Mouse (Mus musculus) liver, embryonic 14.5 days (tissue): ENCODE data around the gene Magi1. TPM values are rescaled to one million over a fixed set of nuclear protein-coding genes. Genes with fewer than 3 reads are reported as not detected.

Experiments
- ATAC-seq: fragments of 200-750 bp; cut with Nextera tagmentation; 2 replicates; pipeline ENCODE4 v1.8.0; 2017; ENCODE audit warnings: moderate number of reproducible peaks, mild to moderate bottlenecking, moderate library complexity; ENCODE audit not compliant: insufficient read depth
- DNase-seq, 3 experiments: peaks; one replicate each; pipeline ENCODE4 v3.0.0-alpha.2; 2012 to 2013; ENCODE audit warnings: low read depth in 3 of 3, low spot score in 3 of 3
- H3K27ac ChIP-seq: fragments of 300-500 bp; sonication (generic); 2 replicates; pipeline ENCODE4 v1.5.1; 2014; ENCODE audit warnings: moderate library complexity, mild to moderate bottlenecking, control low read depth, inconsistent platforms
- H3K27me3 ChIP-seq: fragments of 300-500 bp; sonication (generic); 2 replicates; pipeline ENCODE4 v1.6.1; 2014; ENCODE audit warnings: mild to moderate bottlenecking, low read length, moderate library complexity; ENCODE audit not compliant: control insufficient read depth, insufficient read depth
- H3K36me3 ChIP-seq: fragments of 300-500 bp; sonication (generic); replicated peaks from 2 replicates; pipeline ENCODE4 v1.6.1; 2014; ENCODE audit warnings: low read depth; ENCODE audit not compliant: control insufficient read depth, insufficient read depth
- H3K4me1 ChIP-seq, 2 experiments: fragments of 200-500 bp in 1 of 2; fragments of 300-500 bp in 1 of 2; sonication (generic) in 1 of 2; replicated peaks; 2 replicates each; pipeline ENCODE4 v1.6.1; 2012 to 2014; ENCODE audit warnings: antibody characterized with exemption in 1 of 2, inconsistent platforms in 1 of 2, low read length in 1 of 2; ENCODE audit not compliant: control insufficient read depth in 2 of 2, insufficient read depth in 2 of 2
- H3K4me2 ChIP-seq: fragments of 300-500 bp; sonication (generic); 2 replicates; pipeline ENCODE4 v1.6.1; 2014; ENCODE audit warnings: low read depth, mild to moderate bottlenecking, control low read depth, moderate library complexity
- H3K4me3 ChIP-seq, 2 experiments: fragments of 200-500 bp in 1 of 2; fragments of 300-500 bp in 1 of 2; sonication (generic) in 1 of 2; 2 replicates each; pipeline ENCODE4 v1.5.1; 2012 to 2014; ENCODE audit warnings: low read depth in 2 of 2, low read length in 2 of 2, mild to moderate bottlenecking in 2 of 2, control low read depth in 1 of 2, inconsistent platforms in 1 of 2, moderate library complexity in 1 of 2; ENCODE audit not compliant: insufficient read depth in 1 of 2
- H3K9ac ChIP-seq: fragments of 300-500 bp; sonication (generic); replicated peaks from 2 replicates; pipeline ENCODE4 v1.6.1; 2014; ENCODE audit warnings: mild to moderate bottlenecking, control low read depth, moderate library complexity
- H3K9me3 ChIP-seq: fragments of 300-500 bp; sonication (generic); 2 replicates; pipeline ENCODE4 v1.6.1; 2016; ENCODE audit warnings: low read length, mixed read lengths; ENCODE audit not compliant: control insufficient read depth
- CTCF ChIP-seq: IDR thresholded peaks from 2 replicates; pipeline ENCODE4 v1.5.1; 2016; ENCODE audit warnings: antibody characterized with exemption, low read depth, control low read depth
- EP300 ChIP-seq: IDR thresholded peaks from 2 replicates; pipeline ENCODE4 v1.6.1; 2016; ENCODE audit warnings: antibody characterized with exemption, low read depth
- WGBS: fragments of 180-500 bp; shearing (Covaris S2); extraction: QIAGEN DNeasy Blood & Tissue Kit; methylation state at CpG from one replicate; pipeline ENCODE4 v1.1.7; 2014; ENCODE audit not compliant: insufficient replicate concordance; 5-methylcytosine and 5-hydroxymethylcytosine counted together
- polyA plus RNA-seq, 2 experiments: library from polyadenylated mRNA; depleted of rRNA in 1 of 2; stranded (reverse) in 1 of 2; unstranded in 1 of 2; fragments of >200 nt; fragmentation: Nextera tagmentation in 1 of 2; extraction: Ambion mirVana in 1 of 2; gene quantifications; 2 replicates each; pipeline versions ENCODE4 v1.2.1 to v1.2.3; 2012 to 2014

The Magi1 gene
- polyA plus RNA-seq, 2 experiments = 1.1 to 1.3 TPM

DNA sequence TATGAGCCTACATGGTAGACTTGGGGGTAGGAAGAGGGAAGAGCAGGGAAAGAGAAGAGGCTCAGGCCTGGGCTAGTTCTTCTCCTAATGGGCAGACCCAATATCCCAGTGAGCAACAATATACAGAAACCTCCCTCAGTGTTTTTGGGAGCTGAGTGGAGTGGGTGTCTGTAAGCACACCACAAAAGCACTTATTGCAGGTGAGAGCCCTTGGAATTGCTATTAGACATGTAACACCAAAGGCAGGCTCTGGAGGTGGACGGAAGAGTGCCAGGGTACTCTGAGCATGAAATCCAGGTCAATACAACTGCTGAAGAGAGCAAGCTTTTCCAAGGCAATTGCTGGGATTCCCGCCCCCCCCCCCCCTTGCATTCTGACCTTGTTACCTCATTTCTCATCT, 388.0 kb downstream of the Magi1 start:
- Histone ChIP-seq H3K4me3 (no peak overlapping the region), H3K36me3 (no peaks in the 10 kb centered on the region), H3K9me3 (no peaks in the 10 kb centered on the region), H3K4me2 (no peak overlapping the region), H3K4me1 (no peaks in the 10 kb centered on the region; a peak in 1 of 4 replicates), H3K9ac (no peak overlapping the region), H3K27ac (no peak overlapping the region), H3K27me3 (no peaks in the 10 kb centered on the region)
- 39% methylated on average over 2 of the region's 2 CpGs for WGBS
- no peak for TF ChIP-seq CTCF
- no peak for TF ChIP-seq EP300
- ATAC-seq (no peak), DNase-seq (no peak)

DNA sequence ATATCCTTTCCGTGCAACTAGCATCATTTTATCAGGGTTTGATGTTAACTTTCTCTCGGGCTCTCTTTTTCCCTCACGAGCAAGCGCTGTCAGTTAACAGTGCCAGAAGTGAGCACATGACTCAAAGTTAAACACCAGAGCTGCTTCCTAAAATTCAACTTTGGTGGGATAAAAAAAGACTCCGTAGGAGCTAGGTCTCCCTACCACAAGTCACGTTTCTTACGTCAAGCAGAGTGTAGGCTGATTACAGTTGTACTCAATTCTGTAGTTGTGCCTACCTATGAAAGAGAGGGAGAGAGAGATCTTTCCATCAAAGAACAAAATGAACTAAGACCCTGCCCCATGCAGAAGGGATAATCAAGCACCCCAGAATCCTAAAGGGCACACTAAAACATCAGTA, 389.8 kb downstream of the Magi1 start:
- no peak for DNase-seq
- no peak overlapping the region for H3K4me3 ChIP-seq
- 61% methylated on average over 7 of the region's 7 CpGs for WGBS
- no peaks in the 10 kb centered on the region; a peak in 1 of 4 replicates for H3K4me1 ChIP-seq
- no peaks in the 10 kb centered on the region for H3K27me3 ChIP-seq
- H3K4me2 ChIP-seq = no peak overlapping the region
- TF ChIP-seq CTCF (no peak), EP300 (no peak)
- no peaks in the 10 kb centered on the region for H3K9me3 ChIP-seq
- no peak overlapping the region for H3K27ac ChIP-seq
- H3K36me3 ChIP-seq = no peaks in the 10 kb centered on the region
- H3K9ac ChIP-seq = no peak overlapping the region
- ATAC-seq = no peak

DNA sequence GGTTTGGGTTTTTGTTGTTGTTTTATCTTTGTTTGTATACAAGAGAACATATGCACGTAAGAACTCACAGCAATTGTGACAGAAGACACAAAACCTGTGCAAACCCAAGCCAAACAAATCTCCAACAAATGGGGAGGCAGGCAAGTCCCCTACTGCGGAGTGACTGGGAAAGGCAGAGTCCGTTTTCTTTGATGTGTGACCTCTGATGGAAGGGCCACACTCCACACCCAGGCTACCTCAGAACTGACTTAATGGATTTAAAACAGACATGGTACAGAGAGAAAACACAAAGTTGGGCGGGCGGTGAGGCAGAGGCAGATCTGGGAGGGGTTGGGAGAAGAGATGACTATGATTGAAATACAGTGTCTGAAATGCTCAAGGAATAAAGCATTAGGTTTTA, 390.8 kb downstream of the Magi1 start:
- DNase-seq (no peak), ATAC-seq (no peak)
- TF ChIP-seq CTCF (no peak), EP300 (no peak)
- Histone ChIP-seq H3K27me3 (no peaks in the 10 kb centered on the region), H3K27ac (no peak overlapping the region), H3K9me3 (no peaks in the 10 kb centered on the region), H3K4me3 (no peak overlapping the region), H3K4me1 (no peaks in the 10 kb centered on the region; a peak in 1 of 4 replicates), H3K36me3 (no peaks in the 10 kb centered on the region), H3K4me2 (no peak overlapping the region), H3K9ac (no peak overlapping the region)
- WGBS = 50% methylated on average over 5 of the region's 5 CpGs

DNA sequence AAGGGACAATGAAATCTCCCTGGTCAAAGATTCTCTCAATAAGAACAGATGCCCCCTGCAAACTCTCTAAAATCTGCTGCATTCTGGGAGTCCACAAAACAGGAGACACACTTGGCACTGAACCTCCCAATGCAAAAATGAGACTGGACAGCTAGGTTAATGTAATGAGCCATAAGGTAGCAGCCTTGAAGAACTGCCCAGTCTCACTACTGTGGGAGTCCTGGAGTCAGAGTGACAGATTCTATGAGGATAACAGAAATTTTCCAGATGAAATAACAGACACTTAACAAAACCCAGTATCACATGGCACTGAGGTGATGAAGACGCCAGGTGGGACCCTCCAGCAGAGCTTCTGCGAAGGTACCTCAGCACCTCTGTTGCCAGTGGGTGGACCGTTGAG, 393.7 kb downstream of the Magi1 start:
- no peak for TF ChIP-seq EP300
- no peak for TF ChIP-seq CTCF
- H3K36me3 ChIP-seq = no peaks in the 10 kb centered on the region
- no peaks in the 10 kb centered on the region for H3K9me3 ChIP-seq
- 74% methylated on average over 3 of the region's 3 CpGs for WGBS
- no peak for DNase-seq
- H3K9ac ChIP-seq = no peak overlapping the region
- no peak overlapping the region for H3K4me3 ChIP-seq
- no peaks in the 10 kb centered on the region for H3K27me3 ChIP-seq
- H3K27ac ChIP-seq = no peak overlapping the region
- no peaks in the 10 kb centered on the region; a peak in 1 of 4 replicates for H3K4me1 ChIP-seq
- H3K4me2 ChIP-seq = no peak overlapping the region
- no peak for ATAC-seq

DNA sequence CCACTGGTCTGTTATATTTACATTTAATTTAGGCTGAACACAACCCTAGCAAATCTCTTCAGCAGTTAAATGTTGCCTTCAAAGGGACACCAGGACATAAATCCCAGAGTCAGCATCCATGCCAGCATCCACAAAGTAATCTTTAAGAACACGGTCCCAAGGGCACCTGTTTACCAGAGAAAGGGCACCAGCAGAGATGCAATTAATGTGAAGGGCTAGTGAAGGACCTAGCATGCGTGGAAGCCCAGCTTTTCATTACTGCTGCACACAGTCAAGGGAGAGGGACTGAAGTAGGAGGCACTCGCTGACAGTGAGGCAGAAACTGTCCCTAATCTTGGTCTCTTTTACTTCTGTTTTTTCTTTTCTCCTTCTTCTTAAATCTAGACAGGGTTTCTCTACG, 406.4 kb downstream of the Magi1 start:
- 50% methylated on average over 4 of the region's 4 CpGs for WGBS
- no peaks in the 10 kb centered on the region for H3K36me3 ChIP-seq
- H3K27me3 ChIP-seq = no peaks in the 10 kb centered on the region
- no peak overlapping the region for H3K9ac ChIP-seq
- no peaks in the 10 kb centered on the region for H3K9me3 ChIP-seq
- no peak for ATAC-seq
- H3K27ac ChIP-seq = no peak overlapping the region
- TF ChIP-seq CTCF (no peak), EP300 (no peak)
- H3K4me2 ChIP-seq = no peak overlapping the region
- no peaks in the 10 kb centered on the region; a peak in 1 of 4 replicates for H3K4me1 ChIP-seq
- H3K4me3 ChIP-seq = no peak overlapping the region
- no peak for DNase-seq
